Mouse (Mus musculus): ENCODE data around the gene Cnnm3. TPM values are rescaled to one million over a fixed set of nuclear protein-coding genes. Genes with fewer than 3 reads are reported as not detected.
A peak's percentile ranks its signal among the peaks of the same experiment; 100 is the strongest.

Cnnm3 gene
- polyA plus RNA-seq, 1 experiment from 2014 or later, result 3.6 TPM

DNA sequence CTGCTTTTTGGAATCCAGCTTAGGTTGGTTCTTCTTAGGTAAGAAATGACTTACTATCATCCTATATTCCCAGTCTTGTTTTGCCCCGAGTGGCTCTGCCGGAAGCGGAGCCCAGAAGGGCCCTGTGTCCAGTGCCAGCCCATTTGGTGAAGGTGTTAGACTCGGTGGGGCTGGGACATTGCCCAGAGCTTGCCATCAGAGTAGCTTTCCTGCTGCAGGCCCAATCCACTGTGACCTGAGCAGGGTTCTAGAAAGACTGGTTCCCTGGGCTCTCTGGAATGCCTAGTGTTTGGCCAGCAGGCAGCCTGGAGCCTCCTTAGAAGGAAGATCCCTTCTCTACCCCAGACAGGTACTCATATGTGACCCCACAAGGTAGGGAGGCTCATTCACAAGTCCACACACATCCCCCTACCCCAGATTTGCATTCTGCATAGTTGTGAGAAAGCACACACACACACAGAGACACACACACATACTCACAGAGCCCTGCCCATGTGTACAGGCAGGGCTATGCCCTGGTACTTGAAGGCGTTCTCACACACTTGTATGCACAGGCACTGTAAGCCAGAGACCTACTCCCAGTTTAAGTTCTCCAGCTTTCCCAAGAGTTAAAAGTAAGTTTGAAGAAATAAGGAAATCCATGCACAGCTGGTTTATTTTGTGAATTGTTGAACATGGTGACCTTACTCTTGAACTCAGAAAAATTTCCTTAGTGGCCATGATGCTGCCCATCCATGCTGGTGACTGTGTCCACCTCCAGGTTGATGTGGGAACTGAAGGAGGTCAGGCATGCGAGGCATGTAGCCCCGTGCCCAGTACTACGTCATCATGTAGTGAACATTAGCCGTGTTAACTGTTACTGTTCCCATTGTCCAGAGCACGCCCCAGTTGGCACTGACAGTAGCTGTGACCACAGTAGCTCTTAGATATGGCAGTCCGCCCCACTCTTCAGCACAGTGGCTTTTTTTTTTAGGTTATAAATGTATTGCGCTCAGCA, 31.5 kb upstream of the Cnnm3 start:
- no peaks in the 10 kb centered on the region for H3K9me3 ChIP-seq
- H3K4me3 ChIP-seq, result no peak overlapping the region
- peaks cover 2% of the 10 kb centered on the region; the same call in 1 of the 2 replicates for H3K36me3 ChIP-seq (replicated peaks)
- 90% methylated on average over 12 of the region's 12 CpGs for WGBS
- peaks cover 35% of the 10 kb centered on the region for H3K4me1 ChIP-seq
- no peaks in the 10 kb centered on the region for H3K27me3 ChIP-seq (replicated peaks; ENCODE audit: low read depth, poor library complexity, severe bottlenecking)
- no peak overlapping the region for H3K27ac ChIP-seq (replicated peaks)
- no peak for DNase-seq (ENCODE audit: low spot score)

DNA sequence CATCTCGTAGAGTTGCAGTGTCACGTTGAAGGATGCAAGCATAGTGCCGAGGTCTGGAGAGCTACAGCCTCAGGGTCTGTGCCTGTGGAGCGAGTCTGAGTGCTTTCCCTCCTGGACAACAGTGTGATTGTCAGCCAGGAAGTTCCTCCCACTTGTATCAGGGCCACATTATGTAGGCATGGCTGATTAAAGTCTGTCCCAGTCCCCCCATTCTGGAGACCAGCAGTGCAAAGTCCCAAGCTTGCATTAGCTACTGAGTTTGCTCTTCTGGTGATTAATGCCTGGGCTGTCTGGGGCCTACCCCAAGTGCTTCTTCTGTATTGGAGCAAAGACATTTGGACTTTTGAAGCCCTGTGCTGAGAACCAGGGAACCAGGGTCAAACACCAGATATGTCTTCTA, 27.8 kb upstream of the Cnnm3 start:
- H3K27me3 ChIP-seq (replicated peaks; ENCODE audit: low read depth, poor library complexity, severe bottlenecking), result no peaks in the 10 kb centered on the region

DNA sequence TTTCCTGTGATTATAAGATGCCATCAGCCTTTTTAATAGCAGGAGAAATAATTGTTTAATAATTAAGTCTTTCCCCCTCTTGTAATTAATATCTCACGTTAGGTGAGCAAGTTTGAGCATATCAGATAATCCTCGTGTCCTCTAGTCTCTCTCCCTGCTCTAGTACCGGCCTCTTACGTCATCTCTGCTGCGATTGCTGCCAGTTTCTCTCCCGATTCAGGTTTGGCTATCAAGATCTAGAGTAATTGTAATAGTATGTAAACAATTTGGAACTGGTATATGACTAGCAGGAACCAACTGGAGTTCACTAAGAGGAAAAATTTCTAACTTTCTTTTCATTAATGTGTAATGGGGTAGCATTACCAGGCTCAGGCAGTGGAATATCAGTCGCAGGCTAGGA, 26.6 kb upstream of the Cnnm3 start:
- H3K27ac ChIP-seq (replicated peaks), result no peak overlapping the region
- WGBS, result 87% methylated on average over 7 of the region's 7 CpGs
- H3K36me3 ChIP-seq (replicated peaks), result no peaks in the 10 kb centered on the region
- H3K9me3 ChIP-seq, result no peaks in the 10 kb centered on the region
- H3K4me1 ChIP-seq, result peaks cover 23% of the 10 kb centered on the region
- H3K27me3 ChIP-seq (replicated peaks; ENCODE audit: low read depth, poor library complexity, severe bottlenecking), result no peaks in the 10 kb centered on the region
- no peak for DNase-seq (ENCODE audit: low spot score)
- H3K4me3 ChIP-seq, result no peak overlapping the region

More for the DNA sequence above, 27.8 kb upstream of the Cnnm3 start:
- Histone ChIP-seq H3K9me3 (no peaks in the 10 kb centered on the region), H3K27ac (replicated peaks) (no peak overlapping the region), H3K4me1 (peaks cover 23% of the 10 kb centered on the region), H3K4me3 (no peak overlapping the region), H3K36me3 (replicated peaks) (no peaks in the 10 kb centered on the region)
- DNase-seq (ENCODE audit: low spot score), result no peak
- 42% methylated on average over 4 of the region's 4 CpGs for WGBS

DNA sequence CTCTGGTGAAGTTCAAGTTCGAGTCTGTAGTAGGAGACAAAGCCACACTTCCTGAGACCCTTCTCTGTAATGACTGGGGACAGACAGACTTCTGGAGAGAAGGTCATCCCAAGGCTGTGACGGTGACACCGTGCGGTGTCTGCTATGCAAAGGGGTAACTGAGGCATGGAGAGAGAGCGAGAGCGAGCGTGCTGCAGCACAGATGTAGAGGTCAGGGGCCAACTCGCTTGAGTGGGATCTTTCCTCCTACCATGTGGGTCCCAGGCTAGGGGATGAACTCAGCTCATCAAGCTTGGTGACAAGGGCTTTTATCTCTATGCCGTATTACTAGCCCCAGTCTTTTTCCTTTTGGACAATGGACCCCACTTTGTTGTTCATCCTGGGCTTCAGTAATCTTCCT, 24.6 kb upstream of the Cnnm3 start:
- 86% methylated on average over 9 of the region's 9 CpGs for WGBS
- H3K4me3 ChIP-seq, result no peak overlapping the region
- H3K36me3 ChIP-seq (replicated peaks), result no peaks in the 10 kb centered on the region
- H3K4me1 ChIP-seq, result peaks cover 27% of the 10 kb centered on the region
- DNase-seq (ENCODE audit: low spot score), result no peak
- no peak overlapping the region for H3K27ac ChIP-seq (replicated peaks)
- no peaks in the 10 kb centered on the region for H3K9me3 ChIP-seq
- no peaks in the 10 kb centered on the region for H3K27me3 ChIP-seq (replicated peaks; ENCODE audit: low read depth, poor library complexity, severe bottlenecking)

DNA sequence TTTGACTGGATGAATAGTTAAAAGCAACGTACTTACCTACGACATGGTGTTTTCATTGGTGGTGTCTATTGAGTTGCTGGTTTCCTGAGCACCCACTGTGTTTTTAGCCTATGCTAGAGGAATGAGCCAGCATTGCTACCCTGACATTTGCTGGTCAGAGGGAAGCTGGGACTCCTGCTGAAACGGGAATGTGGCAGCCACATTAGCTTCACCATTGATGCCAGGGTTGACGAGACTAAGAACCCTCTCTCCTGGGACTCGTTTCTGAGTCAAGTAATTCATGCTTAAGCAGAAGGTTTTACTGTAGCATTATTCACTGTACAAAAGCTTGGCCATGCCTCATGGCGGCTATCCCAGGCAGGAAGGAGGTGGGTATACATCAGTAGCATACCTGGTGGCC, 22.0 kb upstream of the Cnnm3 start:
- WGBS, result 78% methylated on average over 6 of the region's 6 CpGs

DNA sequence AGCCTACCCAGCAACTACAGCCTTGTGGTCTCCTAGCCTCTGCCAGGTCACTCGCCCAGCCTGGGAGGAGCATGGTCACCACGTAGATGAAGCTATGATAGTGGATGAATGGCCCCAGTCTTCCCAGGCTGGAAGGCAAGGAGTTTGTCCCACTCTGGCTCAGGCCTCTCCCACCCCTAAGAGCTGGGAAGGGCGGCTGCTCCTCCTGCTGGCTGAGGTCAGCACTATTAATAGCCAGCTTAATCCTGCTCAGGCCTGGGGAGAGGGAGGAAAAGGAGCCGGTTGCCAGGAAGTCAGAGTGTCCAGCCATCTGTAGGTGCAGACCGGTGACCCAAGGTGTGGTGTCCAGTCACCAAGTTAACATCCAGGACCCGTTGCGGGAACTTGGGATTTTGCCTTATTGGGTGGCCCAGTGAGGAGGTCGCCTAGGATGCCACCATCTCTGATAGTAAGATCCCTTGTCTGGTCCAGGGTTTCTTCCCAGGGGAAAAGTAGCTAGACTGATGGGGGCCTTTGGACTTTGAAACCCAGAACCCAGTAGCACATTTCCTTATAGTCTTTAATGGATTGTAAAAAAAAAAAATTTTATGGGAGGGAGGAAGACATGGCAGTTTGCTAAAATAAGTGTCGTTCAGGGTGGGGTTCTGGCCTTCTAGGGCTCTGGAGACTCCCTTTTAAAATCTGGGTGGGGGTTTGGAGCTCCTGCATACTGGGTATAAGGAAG, 19.1 kb upstream of the Cnnm3 start:
- H3K27me3 ChIP-seq (replicated peaks; ENCODE audit: low read depth, poor library complexity, severe bottlenecking), result no peaks in the 10 kb centered on the region
- 0 out of 2 replicates have a peak overlapping the region, but pooled peaks have one; percentile 57 for H3K27ac ChIP-seq (replicated peaks)
- no peaks in the 10 kb centered on the region for H3K36me3 ChIP-seq (replicated peaks)
- H3K4me3 ChIP-seq, result no peak overlapping the region
- DNase-seq (ENCODE audit: low spot score), result peak; percentile 59
- peaks cover 19% of the 10 kb centered on the region for H3K4me1 ChIP-seq
- 0 out of 2 replicates have a peak, but pooled peaks cover 3% of the 10 kb centered on the region for H3K9me3 ChIP-seq
- 43% methylated on average over 9 of the region's 9 CpGs for WGBS

More for the DNA sequence above, 22.0 kb upstream of the Cnnm3 start:
- Histone ChIP-seq H3K36me3 (replicated peaks) (no peaks in the 10 kb centered on the region), H3K9me3 (no peaks in the 10 kb centered on the region), H3K4me3 (no peak overlapping the region), H3K27ac (replicated peaks) (no peak overlapping the region), H3K4me1 (peaks cover 34% of the 10 kb centered on the region), H3K27me3 (replicated peaks; ENCODE audit: low read depth, poor library complexity, severe bottlenecking) (no peaks in the 10 kb centered on the region)
- DNase-seq (ENCODE audit: low spot score), result no peak

DNA sequence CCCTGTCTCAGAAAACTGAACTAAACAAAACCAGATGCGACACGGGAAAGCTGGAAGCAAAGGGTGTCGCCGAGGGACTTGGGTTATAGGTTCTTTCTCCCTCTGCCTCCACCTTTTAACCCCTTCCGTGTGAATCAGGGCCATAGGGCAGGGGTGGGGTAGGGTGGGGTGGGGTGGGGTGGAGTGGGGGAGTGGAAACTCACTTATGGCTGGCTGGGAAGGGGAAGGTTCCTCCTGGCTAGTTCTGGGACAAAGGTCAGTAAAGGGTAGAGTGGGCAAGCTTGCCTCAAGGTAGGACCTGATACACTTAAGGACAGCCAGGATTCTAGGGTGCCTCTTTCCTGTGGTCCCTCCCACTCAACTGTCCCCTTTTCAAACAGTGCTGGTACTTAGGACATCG, 18.4 kb upstream of the Cnnm3 start:
- Histone ChIP-seq H3K36me3 (replicated peaks) (peaks cover under 1% of the 10 kb centered on the region; the same call in 1 of the 2 replicates), H3K9me3 (0 out of 2 replicates have a peak, but pooled peaks cover 3% of the 10 kb centered on the region), H3K27ac (replicated peaks) (no peak overlapping the region), H3K4me1 (peaks cover 19% of the 10 kb centered on the region), H3K27me3 (replicated peaks; ENCODE audit: low read depth, poor library complexity, severe bottlenecking) (no peaks in the 10 kb centered on the region), H3K4me3 (no peak overlapping the region)
- 46% methylated on average over 6 of the region's 6 CpGs for whole genome bisulfite sequencing
- DNase-seq (ENCODE audit: low spot score), result no peak

DNA sequence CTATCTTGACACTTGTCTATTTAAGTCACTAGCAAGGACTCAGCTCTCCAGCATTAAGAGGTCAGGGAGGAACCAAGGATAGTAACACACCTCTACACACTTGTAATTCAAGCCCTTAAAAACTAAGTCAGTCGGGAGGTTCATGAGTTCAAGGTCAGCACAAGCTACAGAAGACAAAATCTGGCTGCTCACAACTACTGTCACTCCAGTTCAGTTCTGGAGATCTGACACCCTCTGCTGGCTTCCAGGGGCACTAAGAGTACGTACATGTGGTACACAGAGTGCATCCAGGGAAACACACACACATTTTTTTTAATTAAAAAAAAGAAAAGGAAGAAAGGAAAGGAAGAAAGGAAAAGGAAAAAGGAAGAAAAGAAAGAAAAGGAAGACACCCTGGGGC, 14.9 kb upstream of the Cnnm3 start:
- Histone ChIP-seq H3K4me3 (no peak overlapping the region), H3K4me1 (peaks cover 18% of the 10 kb centered on the region), H3K9me3 (0 out of 2 replicates have a peak, but pooled peaks cover 3% of the 10 kb centered on the region), H3K36me3 (replicated peaks) (peaks cover 22% of the 10 kb centered on the region), H3K27ac (replicated peaks) (no peak overlapping the region), H3K27me3 (replicated peaks; ENCODE audit: low read depth, poor library complexity, severe bottlenecking) (no peaks in the 10 kb centered on the region)
- no peak for DNase-seq (ENCODE audit: low spot score)
- WGBS, result 63% methylated on average over 2 of the region's 2 CpGs

DNA sequence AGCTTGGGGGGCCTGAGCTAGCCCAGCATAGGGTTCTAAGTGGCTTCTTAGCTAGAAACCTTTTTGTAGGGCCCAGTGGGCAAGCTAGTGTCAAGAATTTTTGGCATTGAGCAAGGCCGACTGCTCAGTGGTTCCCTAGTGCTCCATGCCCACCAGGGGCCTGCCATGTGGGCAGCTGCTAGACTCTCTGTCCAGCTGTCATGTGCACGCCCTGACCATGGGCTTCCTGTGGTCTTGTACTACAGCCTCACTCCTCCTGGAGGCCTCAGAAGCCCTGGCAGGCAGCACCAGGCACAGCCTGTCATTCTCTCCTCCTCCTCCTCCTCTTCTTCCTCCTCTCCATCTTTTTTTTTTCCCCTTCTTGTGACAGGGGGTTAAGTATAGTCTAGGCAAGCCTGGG, 14.4 kb upstream of the Cnnm3 start:
- DNase-seq (ENCODE audit: low spot score), result no peak
- H3K27me3 ChIP-seq (replicated peaks; ENCODE audit: low read depth, poor library complexity, severe bottlenecking), result no peaks in the 10 kb centered on the region
- WGBS, result 78% methylated on average over 2 of the region's 2 CpGs
- no peak overlapping the region for H3K4me3 ChIP-seq
- H3K9me3 ChIP-seq, result 0 out of 2 replicates have a peak, but pooled peaks cover 3% of the 10 kb centered on the region
- peaks cover 22% of the 10 kb centered on the region for H3K36me3 ChIP-seq (replicated peaks)
- no peak overlapping the region for H3K27ac ChIP-seq (replicated peaks)
- peaks cover 12% of the 10 kb centered on the region for H3K4me1 ChIP-seq

DNA sequence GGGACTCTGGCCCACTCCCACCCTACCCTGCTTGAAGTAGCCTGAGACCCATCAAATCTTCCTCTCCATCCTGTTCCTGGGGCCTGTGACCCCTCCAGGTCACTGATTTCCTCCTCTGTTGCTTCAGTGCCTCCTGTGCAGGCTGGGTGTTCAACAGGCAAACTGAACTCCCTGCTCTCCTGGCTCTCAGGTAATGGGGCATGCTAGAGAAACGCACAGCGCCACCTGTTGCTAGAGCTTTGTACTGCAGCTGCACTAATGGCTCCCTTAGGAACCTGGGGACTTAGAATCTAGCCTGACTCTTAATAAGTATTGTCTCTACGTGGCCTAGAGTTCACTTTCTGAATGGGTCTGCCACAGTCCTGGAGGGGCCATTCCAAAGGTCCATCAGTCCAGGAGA, 10.4 kb upstream of the Cnnm3 start:
- H3K27me3 ChIP-seq (replicated peaks; ENCODE audit: low read depth, poor library complexity, severe bottlenecking), result no peaks in the 10 kb centered on the region
- H3K36me3 ChIP-seq (replicated peaks), result peaks cover 32% of the 10 kb centered on the region
- no peaks in the 10 kb centered on the region for H3K9me3 ChIP-seq
- H3K27ac ChIP-seq (replicated peaks), result no peak overlapping the region
- no peak overlapping the region for H3K4me3 ChIP-seq
- H3K4me1 ChIP-seq, result no peaks in the 10 kb centered on the region
- WGBS, result 9% methylated on average over 3 of the region's 3 CpGs
- DNase-seq (ENCODE audit: low spot score), result peak; percentile 79

DNA sequence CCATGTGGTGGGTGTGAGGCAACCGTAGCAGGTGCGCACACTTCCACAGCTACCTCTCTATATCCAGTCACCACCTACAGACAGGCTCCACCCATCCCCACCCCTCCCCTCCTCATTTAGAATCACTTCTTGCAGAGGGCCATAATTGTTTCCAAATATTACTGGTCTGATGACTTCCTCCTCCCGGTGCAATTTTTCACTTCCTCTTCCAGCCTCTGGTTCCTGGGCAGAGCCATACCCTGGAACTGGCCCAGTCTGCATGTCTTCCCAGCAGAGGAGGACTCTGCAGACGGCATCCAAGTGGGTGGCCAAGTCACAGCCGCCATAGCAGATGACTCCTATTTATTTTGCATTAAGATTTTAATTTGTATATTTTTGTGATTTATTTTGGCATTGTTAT, 3.4 kb upstream of the Cnnm3 start:
- H3K4me3 ChIP-seq, result no peak overlapping the region
- H3K27ac ChIP-seq (replicated peaks), result no peak overlapping the region
- 82% methylated on average over 5 of the region's 5 CpGs for WGBS
- peaks cover 6% of the 10 kb centered on the region for H3K4me1 ChIP-seq
- H3K9me3 ChIP-seq, result no peaks in the 10 kb centered on the region
- no peak for DNase-seq (ENCODE audit: low spot score)
- H3K36me3 ChIP-seq (replicated peaks), result peaks cover 27% of the 10 kb centered on the region
- no peaks in the 10 kb centered on the region for H3K27me3 ChIP-seq (replicated peaks; ENCODE audit: low read depth, poor library complexity, severe bottlenecking)

DNA sequence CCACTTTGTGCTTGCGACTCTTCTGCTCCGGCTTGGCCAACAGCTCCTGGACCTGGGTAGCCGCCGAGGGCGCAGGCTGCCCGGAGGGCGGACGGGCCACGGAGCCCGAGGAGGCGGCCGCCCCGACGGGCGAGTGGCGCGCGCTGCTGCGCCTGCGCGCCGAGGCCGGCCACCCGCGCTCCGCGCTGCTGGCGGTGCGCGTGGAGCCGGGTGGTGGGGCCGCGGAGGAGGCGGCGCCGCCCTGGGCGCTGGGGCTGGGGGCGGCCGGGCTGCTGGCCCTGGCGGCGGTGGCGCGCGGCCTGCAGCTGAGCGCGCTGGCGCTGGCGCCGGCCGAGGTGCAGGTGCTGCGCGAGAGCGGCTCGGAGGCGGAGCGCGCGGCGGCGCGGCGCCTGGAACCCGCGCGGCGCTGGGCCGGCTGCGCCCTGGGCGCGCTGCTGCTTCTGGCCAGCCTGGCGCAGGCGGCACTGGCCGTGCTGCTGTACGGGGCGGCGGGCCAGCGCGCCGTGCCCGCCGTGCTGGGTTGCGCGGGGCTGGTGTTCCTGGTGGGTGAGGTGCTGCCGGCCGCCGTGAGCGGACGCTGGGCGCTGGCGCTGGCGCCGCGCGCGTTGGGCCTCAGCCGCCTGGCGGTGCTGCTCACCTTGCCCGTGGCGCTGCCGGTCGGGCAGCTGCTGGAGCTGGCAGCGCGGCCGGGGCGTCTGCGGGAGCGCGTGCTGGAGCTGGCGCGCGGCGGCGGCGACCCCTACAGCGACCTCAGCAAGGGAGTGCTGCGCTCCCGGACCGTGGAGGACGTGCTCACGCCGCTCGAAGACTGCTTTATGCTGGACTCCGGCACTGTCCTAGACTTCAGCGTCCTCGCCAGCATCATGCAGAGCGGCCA, 660 bp downstream of the Cnnm3 start:
- Histone ChIP-seq H3K4me3 (peak overlapping the region; percentile 96), H3K36me3 (replicated peaks) (peaks cover 37% of the 10 kb centered on the region), H3K27ac (replicated peaks) (peak overlapping the region; percentile 95), H3K9me3 (no peaks in the 10 kb centered on the region), H3K4me1 (peaks cover 25% of the 10 kb centered on the region), H3K27me3 (replicated peaks; ENCODE audit: low read depth, poor library complexity, severe bottlenecking) (no peaks in the 10 kb centered on the region)
- peak; percentile 78 for DNase-seq (ENCODE audit: low spot score)
- 8% methylated on average over 126 of the region's 126 CpGs for WGBS

Data from embryonic facial prominence, embryonic 10.5 days (tissue).